ENCODE assay signal across 8 mouse cellular contexts in genomic region chr1:36367698-36368097, GRCm38 (mm10). TPM values are rescaled to one million over a fixed set of nuclear protein-coding genes. Genes with fewer than 3 reads are reported as not detected.
DNase-seq lines count a peak whose midpoint lies in the region; ATAC-seq and TF ChIP-seq lines count a peak whose summit lies in the region.

No protein-coding gene starts in this region.

- TF ChIP-seq POLR2A in cerebellum, adult 2 months (IDR thresholded peaks at IDR 0.05; ENCODE audit: borderline replicate concordance, insufficient read depth, low read length): no peak
- no peak; the same call in 1 of the 2 replicates for TF ChIP-seq POLR2A in testis, adult 2 months (IDR thresholded peaks at IDR 0.05; ENCODE audit: control insufficient read depth, low read depth, low read length)

- H3K27me3 ChIP-seq in cerebellum, adult 2 months (ENCODE audit: control insufficient read depth, insufficient read depth, low read length): no peaks in the 10 kb centered on the region
- H3K27me3 ChIP-seq in testis, adult 2 months (ENCODE audit: control insufficient read depth, insufficient read depth, low read length): no peaks in the 10 kb centered on the region
- H3K27me3 ChIP-seq in intestine, embryonic 16.5 days (replicated peaks; ENCODE audit: control insufficient read depth, insufficient read depth, low read length): no peaks in the 10 kb centered on the region
- no peaks in the 10 kb centered on the region for H3K27me3 ChIP-seq in midbrain, postnatal 0 days (ENCODE audit: insufficient read depth, low read length)

- 4% methylated on average over 12 of the region's 12 CpGs for WGBS in cerebellum, adult 2 months
- WGBS in intestine, embryonic 16.5 days: 41% methylated on average over 12 of the region's 12 CpGs
- WGBS in midbrain, postnatal 0 days: 44% methylated on average over 12 of the region's 12 CpGs

- no peaks in the 10 kb centered on the region for H3K9me3 ChIP-seq in intestine, embryonic 16.5 days (ENCODE audit: control insufficient read depth, low read length)
- H3K9me3 ChIP-seq in midbrain, postnatal 0 days (ENCODE audit: low read length): no peaks in the 10 kb centered on the region

- H3K4me2 ChIP-seq in intestine, embryonic 16.5 days (ENCODE audit: low read depth, low read length): peak overlapping the region; percentile 69
- peak overlapping the region; percentile 83 for H3K4me2 ChIP-seq in midbrain, postnatal 0 days (ENCODE audit: low read depth, low read length, poor library complexity, severe bottlenecking)

- H3K36me3 ChIP-seq in testis, adult 2 months (ENCODE audit: control insufficient read depth, insufficient read depth, low read length): peaks cover 5% of the 10 kb centered on the region; the same call in 1 of the 2 replicates
- no peaks in the 10 kb centered on the region; the same call in 1 of the 2 replicates for H3K36me3 ChIP-seq in intestine, embryonic 16.5 days (ENCODE audit: control insufficient read depth, insufficient read depth, low read length)
- 0 out of 2 replicates have a peak, but pooled peaks cover 3% of the 10 kb centered on the region for H3K36me3 ChIP-seq in midbrain, postnatal 0 days (ENCODE audit: insufficient read depth, low read length)

- no peak for TF ChIP-seq CTCF in cerebellum, adult 2 months (IDR thresholded peaks at IDR 0.05; ENCODE audit: borderline replicate concordance, insufficient read depth, low read depth, low read length)
- TF ChIP-seq CTCF in testis, adult 2 months (IDR thresholded peaks at IDR 0.05; ENCODE audit: control insufficient read depth, insufficient read depth, insufficient replicate concordance, low read depth, low read length): no peak
- no peak for TF ChIP-seq CTCF in midbrain, postnatal 0 days (IDR thresholded peaks at IDR 0.05)

- peak overlapping the region; percentile 97 for H3K9ac ChIP-seq in intestine, embryonic 16.5 days (ENCODE audit: low read depth, low read length)
- H3K9ac ChIP-seq in midbrain, postnatal 0 days (replicated peaks; ENCODE audit: low read length, poor library complexity, severe bottlenecking): peak overlapping the region; percentile 90

- H3K4me3 ChIP-seq in cerebellum, adult 2 months (replicated peaks; ENCODE audit: insufficient read depth, low read depth, low read length): peak overlapping the region; percentile 87
- peak overlapping the region; percentile 93 for H3K4me3 ChIP-seq in testis, adult 2 months (ENCODE audit: control insufficient read depth, low read depth, low read length)
- peak overlapping the region; percentile 92 for H3K4me3 ChIP-seq in intestine, embryonic 16.5 days (ENCODE audit: low read length)
- peak overlapping the region; percentile 92 for H3K4me3 ChIP-seq in midbrain, postnatal 0 days (ENCODE audit: low read depth, low read length)

- H3K4me1 ChIP-seq in cerebellum, adult 2 months (ENCODE audit: control insufficient read depth, insufficient read depth, low read length): peaks cover 15% of the 10 kb centered on the region
- peaks cover 13% of the 10 kb centered on the region for H3K4me1 ChIP-seq in testis, adult 2 months (ENCODE audit: control insufficient read depth, insufficient read depth, low read length)
- peaks cover 13% of the 10 kb centered on the region for H3K4me1 ChIP-seq in intestine, embryonic 16.5 days (ENCODE audit: control insufficient read depth, insufficient read depth, low read length)
- peaks cover 3% of the 10 kb centered on the region; the same call in 1 of the 2 replicates for H3K4me1 ChIP-seq in midbrain, postnatal 0 days (ENCODE audit: insufficient read depth, low read length)

- no peak overlapping the region for H3K27ac ChIP-seq in cerebellum, adult 2 months (ENCODE audit: insufficient read depth, low read length)
- peak overlapping the region; percentile 95 for H3K27ac ChIP-seq in testis, adult 2 months (ENCODE audit: control insufficient read depth, insufficient read depth, low read depth, low read length)
- no peak overlapping the region; the same call in 1 of the 2 replicates for H3K27ac ChIP-seq in intestine, embryonic 16.5 days (ENCODE audit: low read length)
- no peak overlapping the region for H3K27ac ChIP-seq in midbrain, postnatal 0 days (ENCODE audit: low read depth, low read length)

- DNase-seq in cerebellum, adult 2 months: peak; percentile 15 to 24
- DNase-seq in cerebellum, adult 11-12 months: no peak
- no peak for DNase-seq in testis, postnatal 10 days (ENCODE audit: low spot score)
- no peak for DNase-seq in midbrain, postnatal 0 days (ENCODE audit: low spot score)
- no peak for DNase-seq in gastrocnemius, postnatal 4 days (ENCODE audit: low spot score in 2 of 2)
- no peak for DNase-seq in layer of hippocampus, adult 9-11 months

- ATAC-seq in intestine, embryonic 16.5 days: no peak
- no peak for ATAC-seq in midbrain, postnatal 0 days (ENCODE audit: low FRiP score)

RNA-seq across cellular contexts. Expression of gene Kansl3, which starts 1.3 kb away (rescaled TPM):
- 72.1 and 75.5 TPM in 2 replicates for polyA plus RNA-seq in cerebellum, adult 2 months (2012; rRNA removed)
- 118 and 141 TPM in 2 replicates for polyA plus RNA-seq in testis, adult 2 months (2012; rRNA removed)
- 33.3 and 33.8 TPM in 2 replicates for polyA plus RNA-seq in intestine, embryonic 16.5 days (2015; fragmentation: Nextera tagmentation; extraction: Ambion mirVana)
- 62.3 and 67.5 TPM in 2 replicates for total RNA-seq in midbrain, postnatal 0 days (2014; rRNA removed)
- polyA plus RNA-seq in midbrain, postnatal 0 days (2015; fragmentation: Nextera tagmentation; extraction: Ambion mirVana): 31.4 and 35.6 TPM in 2 replicates
- total RNA-seq in gastrocnemius, postnatal 4 days (2021): 10 to 100 TPM; 42.7 to 55.6 TPM

RNA-seq across cellular contexts. Expression of gene Fer1l5, which starts 4.4 kb away (rescaled TPM):
- not detected in 2 replicates for polyA plus RNA-seq in cerebellum, adult 2 months (2012; rRNA removed)
- 80.7 and 80.9 TPM in 2 replicates for polyA plus RNA-seq in testis, adult 2 months (2012; rRNA removed)
- 0.50 and 0.66 TPM in 2 replicates for polyA plus RNA-seq in intestine, embryonic 16.5 days (2015; fragmentation: Nextera tagmentation; extraction: Ambion mirVana)
- total RNA-seq in midbrain, postnatal 0 days (2014; rRNA removed): not detected in 2 replicates
- 1.0 and 1.3 TPM in 2 replicates for polyA plus RNA-seq in midbrain, postnatal 0 days (2015; fragmentation: Nextera tagmentation; extraction: Ambion mirVana)
- total RNA-seq in gastrocnemius, postnatal 4 days (2021): under 1 TPM in 1 of 2 experiments, not detected in 1; 0.05 TPM

Comparison
In these comparisons a context has a peak if more than half of its experiments do, and no peak if none do; other contexts are left out.
1. DNase-seq: peak in cerebellum, adult 2 months (2 of 2); none in cerebellum, adult 11-12 months (single experiment), testis, postnatal 10 days (single experiment), midbrain, postnatal 0 days (single experiment), gastrocnemius, postnatal 4 days (0 of 2) and layer of hippocampus, adult 9-11 months (single experiment).
2. RNA of gene Fer1l5, which starts 4.4 kb away (polyA plus RNA-seq): 80.7 to 80.9 TPM in testis, adult 2 months; 1.0 to 1.3 TPM in midbrain, postnatal 0 days, 0.50 to 0.66 TPM in intestine, embryonic 16.5 days and not detected in cerebellum, adult 2 months; every median in the first group is over 10 times any median in the second.
3. Peak in every context shown above with its lines, with median percentiles within 50 percentile points of each other: H3K4me3 ChIP-seq.